Mouse (Mus musculus) adipocyte (in vitro differentiated cells): ENCODE measurements around the gene Samd14.
A peak's percentile ranks its signal among the peaks of the same experiment; 100 is the strongest.
"Not testable (repeated sequence)": the region's sequence is repeated elsewhere in the genome, so short reads cannot be mapped to it uniquely, and the experiment has no call there.

ENCODE experiments used
- DNase-seq: peaks from one replicate; pipeline ENCODE4 v3.0.0-alpha.2; 2016; ENCODE audit warnings: low spot score

The Samd14 gene

DNA sequence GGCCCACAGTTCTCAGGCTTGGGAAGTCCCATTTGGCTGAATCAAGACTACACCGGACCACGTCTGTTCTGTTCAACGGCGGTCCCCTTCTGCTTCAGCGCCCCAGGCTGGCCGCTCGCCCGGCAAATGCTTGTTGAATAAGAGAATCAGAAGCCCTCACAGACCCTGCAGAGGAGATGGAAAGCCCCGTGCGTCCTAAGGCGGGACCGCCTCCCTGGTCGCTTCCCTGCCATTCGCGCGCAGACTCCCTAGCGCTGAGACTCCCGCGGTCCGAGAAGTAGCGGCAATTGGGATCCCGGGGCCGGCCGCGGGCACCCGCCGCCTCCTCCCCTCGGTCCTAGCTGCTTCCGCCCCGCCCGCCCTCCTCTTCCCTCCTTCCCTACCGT, at the start of gene Samd14:
TSS of gene Samd14 (plus strand) at position 251 of the 386 bp plus-strand sequence.
- DNase-seq, result peak; percentile 70

DNA sequence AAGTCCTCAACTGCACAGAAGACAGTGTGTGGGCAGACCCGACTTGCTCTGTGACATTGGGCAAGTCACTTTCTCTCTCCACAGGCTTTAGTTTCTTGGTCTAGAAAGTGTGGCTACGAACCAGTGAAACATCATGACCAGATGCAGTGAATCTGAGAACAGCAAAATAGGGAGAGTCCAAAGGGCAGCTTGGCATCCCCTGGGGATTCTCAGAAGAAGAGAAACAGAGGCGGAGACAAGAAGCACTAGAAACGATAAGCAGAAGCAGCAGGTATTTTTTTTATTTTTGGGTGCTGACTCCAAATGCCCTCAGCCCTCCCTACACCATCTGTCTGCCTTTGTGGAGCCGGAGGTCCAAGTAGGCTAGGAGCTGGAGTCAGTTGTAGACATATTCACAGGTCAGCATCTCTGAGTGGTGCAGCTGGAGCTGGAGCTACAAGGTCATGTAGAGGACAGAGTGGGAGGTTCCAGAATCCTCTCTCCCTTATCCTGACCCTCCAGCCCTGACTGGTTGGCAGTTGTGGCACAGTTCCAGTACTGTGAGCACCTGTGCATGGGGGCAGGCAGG, 47.1 kb upstream of the Samd14 start:
- no peak for DNase-seq

DNA sequence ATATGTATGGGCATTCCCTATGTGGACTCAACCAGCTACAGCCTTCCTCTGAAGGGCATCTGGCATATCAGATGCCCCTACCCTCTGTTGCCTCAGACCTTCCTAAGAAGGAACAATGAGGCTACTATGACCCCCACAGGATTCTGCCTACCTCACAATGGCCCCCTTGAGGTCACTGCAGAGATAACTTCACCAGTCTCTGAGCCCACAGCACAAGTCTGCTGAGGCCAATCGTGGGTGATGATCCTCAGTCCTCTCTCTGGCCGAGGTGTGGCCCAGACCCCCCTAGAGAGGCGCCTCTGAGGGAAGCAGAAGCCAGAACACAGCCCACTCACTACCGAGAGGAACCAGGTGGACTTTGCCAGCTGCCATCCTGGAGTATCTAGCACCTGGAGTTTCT, 42.3 kb upstream of the Samd14 start, which contains the start of gene Hils1:
TSS of gene Hils1 (plus strand) at position 175 of the 400 bp plus-strand sequence.
- DNase-seq, result no peak

DNA sequence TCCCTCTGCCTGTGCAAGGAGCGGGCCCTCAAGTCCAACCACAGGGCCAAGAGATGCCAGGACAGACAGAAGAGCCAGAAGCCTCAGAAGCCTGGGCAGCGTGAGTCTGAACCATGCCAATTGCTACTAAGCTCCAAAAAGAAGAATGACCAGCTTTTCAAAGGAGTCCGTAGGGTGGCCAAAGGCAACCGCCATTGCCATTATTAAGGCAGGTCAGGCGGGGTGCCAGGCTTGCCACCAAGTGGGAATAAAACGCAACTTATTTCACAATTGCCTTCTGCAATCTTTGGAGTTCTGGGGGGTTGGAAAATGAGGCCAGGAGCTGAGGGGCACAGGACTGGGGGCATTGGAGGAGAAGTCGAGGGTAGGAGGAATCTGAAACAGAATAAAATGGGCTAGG, 41.5 kb upstream of the Samd14 start:
- DNase-seq, result no peak

DNA sequence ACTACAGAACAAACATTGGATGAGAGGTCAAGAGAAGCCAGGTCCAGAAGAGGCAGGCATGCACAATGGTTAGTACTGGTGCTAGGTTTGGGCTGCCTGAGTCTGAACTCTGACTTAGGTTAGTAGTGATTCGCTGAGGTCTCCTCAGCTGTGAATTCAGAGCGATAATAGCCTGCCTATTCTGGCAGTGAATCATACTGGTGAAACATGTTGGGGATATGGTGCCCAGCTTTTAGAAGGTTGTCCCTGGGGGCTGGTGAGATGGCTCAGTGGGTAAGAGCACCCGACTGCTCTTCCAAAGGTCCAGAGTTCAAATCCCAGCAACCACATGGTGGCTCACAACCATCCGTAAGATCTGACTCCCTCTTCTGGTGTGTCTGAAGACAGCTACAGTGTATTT, 40.0 kb upstream of the Samd14 start:
- DNase-seq, result not testable (repeated sequence)

DNA sequence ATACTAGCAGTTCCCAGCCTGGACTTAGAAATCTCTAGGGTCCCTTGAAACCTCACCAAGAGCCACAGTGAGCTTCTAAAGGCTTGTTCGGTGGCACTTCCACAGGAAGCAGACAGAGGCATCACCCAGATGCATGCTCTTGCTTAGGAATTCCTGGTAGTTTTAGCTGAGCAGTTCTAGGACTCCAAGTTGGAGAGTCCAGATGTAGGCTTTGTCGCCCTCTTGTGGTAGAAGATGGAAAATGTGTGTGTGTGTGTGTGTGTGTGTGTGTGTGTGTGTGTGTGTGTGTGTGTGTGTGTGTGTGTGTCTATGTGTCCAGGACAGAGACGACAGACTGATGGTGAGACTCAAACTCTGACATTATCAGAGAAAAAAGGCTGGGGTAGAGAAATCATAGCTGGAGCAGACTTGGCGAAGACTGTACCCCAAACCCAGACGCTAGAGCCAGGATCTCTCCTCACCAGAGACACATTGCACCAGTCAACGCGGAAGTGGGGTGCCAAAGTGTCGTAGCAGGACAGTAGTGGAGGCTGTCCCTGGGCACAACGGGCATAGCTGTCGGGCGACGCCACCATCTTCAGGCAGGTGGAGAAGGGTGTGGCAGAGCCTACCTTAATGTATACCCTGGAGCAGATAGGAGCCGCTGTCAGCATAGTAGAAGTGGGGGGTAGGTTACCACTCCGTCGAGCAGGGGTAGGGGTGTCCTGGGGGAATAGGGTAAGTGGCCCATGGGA, 39.3 kb upstream of the Samd14 start:
- peak; percentile 88 for DNase-seq

DNA sequence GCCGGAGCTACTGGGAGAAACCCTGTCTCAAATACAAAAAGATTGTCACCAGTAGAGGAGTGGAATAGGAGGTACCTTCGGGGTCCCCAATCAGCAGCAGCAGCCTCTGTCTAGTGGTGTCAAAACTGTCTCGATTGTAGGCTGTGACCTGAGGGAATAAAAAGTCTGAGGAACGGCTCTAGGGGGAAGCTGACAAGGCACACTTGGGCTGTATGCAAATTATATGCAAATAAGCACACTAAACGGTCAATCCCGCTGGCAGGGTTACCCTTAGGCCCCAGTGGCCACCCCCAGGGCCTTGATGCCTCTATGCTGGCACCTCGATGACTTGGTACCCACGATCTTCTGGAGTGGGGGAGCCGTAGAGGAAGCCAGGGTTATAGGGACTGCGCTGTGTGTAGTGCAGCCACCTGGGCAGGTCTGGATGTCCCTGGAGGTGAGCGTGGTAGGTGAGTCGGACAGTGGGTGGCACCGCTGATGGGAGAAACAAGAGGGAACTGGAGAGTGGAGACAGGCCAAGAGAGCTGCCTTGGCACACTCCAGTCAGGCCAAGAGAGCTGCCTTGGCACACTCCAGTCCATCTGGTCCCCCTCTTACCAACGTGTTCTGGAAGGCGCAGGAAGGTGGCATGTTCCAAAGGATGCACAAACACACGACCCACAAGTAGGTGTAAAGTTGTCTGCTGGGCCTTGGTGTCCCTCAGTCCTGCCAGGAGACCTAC, 37.6 kb upstream of the Samd14 start:
- no peak for DNase-seq

DNA sequence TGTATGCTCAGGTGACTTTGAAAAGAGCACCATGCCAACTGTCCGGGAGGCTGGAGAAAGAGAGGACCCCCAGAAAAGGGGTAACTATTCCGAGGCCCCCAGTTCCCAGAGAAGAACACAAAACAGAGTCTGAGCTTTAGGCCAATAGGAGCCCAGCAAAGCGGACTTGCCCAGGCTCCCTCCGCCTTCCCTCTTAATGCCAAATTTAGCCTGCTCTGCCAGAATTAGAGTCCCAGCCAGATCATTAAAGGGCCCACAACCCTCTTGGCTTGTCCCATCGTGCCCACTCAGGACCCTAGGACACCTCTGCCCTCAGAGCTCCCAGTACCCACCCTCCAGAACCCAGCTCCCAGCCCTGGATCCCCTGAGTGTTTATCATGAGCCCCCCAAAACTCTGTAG, 36.8 kb upstream of the Samd14 start:
- DNase-seq, result no peak

DNA sequence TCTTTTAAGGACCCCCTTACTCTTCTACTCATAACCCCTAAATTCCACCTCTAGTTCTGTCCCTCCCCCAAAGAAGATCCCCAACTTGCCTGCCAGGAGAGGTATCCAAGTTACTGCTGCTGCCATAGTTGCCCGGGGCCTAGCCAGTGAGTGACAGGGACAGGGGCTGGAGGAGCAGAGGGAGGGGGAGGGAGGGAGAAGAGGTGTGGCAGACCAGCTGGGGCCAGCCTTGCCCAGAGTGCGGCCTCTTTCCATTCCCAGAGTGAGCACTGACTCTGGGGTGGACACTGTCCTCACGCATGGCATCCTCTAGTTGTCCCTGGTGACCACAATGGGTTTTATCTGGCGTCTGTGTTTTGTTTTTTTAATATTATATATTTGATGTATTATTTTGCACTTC, 36.4 kb upstream of the Samd14 start:
- no peak for DNase-seq

DNA sequence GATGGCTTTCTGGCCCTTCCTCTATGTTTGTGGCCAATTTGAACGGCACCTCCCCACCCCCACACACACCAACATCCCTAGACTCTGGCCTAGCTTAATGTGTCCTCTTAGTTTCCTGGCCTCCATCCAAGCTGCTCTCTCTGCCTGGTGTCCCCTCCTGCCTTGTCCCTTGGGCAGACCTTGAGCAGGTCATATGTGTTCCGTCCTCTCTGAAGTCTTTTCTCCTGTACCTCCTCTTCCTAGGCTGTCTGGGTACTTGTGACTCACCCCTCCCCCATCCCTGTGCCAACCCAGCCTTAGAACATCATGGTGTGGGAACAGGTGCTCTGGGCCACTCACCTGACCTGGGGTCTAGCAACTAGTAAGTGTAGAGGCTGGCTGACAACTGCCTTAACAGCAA, 34.7 kb upstream of the Samd14 start:
- DNase-seq, result no peak

DNA sequence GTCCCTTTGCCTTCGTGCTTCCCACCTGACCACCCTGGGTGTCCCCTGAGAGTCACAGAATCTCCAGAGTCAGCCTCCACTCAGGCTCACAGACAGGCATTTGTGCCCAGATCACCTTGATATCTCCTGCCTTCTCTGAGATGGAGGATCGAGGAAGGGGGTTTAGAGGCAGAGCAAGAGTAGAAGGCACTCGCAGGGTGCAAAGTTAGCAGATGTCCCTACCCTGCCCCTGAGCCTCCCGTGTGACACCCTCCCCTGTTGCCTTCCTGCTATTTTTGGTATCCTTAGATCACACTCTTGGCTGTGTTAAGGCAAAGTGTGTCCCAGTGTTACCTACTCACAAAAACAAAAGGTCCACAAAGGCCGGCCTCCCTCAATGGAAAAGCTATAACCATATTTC, 33.5 kb upstream of the Samd14 start, which contains the start of gene Sgca:
TSS of gene Sgca (minus strand) at position 129 of the 400 bp plus-strand sequence.
- DNase-seq, result no peak

DNA sequence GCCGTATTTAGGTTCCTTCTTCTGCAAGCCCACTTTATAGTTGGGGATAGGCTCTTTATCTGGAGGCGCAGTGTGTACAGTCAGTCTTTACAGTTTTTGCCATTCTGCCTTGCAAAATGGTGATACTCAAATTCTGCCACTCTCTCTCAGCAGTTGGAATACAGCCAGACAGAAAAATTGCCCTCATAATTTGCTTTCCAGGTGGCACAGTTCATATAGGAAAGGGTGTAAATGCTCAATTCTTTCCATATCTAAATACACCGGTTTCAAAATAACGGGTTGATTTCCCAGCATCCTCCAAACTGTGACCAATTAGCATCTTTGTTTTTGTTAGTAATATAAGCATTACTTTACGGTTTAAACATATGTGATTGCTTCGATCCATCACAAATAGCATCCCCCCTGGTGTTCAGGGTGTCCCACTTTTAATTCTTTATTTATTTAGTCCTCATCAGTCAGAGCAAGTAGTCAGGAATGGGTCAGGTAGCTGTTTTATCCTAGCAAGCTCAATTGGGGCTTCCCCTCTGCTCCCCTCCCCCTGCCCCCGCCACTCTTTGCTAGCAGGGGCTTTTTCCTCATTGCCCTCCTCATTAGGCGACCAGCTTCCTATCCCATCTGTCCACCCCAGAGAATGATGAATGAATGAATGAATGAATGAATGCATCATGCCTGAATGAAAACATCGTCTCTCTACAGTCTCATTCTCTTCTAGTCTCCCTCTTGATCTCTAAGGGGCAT, 31.3 kb upstream of the Samd14 start:
- no peak for DNase-seq

DNA sequence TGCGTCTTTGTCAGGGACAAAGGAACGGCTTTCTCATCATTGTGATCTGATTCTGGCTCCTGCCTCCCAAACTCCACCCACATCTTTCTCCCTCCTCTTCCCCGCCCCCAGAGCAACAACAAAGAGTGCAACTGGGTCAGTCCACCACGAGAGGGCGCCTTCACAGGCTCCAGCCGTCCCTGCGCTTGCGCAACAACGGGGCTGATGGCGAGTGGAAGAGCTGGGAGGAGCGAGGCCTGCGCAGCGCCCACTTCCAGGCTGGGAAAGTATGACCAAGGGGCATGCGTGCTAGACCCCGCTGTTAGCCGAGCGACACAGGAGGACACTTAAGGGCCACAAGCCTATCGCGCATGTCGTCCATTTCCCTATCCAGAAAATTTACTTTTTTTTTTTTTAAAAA, 30.7 kb upstream of the Samd14 start:
- DNase-seq, result peak; percentile 99

DNA sequence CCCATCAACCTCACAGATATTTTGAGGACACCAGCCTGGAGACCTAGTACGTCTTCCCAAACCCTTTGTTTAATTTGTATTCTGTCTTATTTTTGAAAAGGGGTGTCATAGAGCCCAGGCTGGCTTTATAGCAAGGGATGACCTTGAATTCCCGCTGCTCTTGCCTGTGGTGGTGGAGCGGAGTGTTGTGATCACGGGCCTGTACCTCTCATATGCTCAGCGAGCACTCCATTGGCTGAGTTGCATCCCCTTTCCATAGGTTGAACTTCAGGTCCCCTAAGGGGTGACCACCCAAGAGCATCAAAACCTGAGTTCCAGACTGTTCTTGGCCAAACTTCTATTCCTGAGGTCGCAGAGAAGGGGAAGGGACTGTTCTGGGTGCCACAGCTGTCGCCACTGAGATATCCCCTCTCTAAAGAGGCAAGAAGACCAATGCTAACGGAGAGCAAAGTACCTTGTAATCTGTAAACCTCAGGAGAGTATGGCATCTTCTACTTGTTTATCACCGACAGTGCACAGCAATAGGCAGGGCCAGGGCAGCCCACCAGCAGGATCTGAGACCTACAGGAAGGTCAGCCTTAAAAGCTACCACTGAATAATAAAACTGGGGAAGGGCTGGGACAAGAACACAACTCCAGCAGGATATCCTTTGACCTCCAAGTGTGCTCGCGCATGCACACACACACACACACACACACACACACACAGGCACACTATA, 30.1 kb upstream of the Samd14 start:
- DNase-seq, result no peak

DNA sequence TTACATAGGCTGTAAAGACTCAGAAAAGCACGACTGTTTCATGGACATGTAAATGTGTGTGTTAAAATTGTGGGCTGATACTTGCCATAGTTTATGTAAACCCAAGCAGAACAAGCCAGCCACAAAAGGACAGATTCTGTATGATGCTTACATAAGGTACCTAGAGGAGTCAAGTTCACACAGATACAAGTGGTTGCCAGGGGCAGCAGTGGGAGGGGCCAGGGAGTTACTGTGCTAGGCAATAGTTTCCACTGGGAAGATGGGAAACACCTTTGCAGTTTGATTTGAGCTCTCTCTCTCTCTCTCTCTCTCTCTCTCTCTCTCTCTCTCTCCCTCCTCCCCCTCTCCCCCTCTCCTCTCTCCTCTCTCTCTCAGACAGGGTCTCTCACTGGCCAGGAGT, 24.5 kb upstream of the Samd14 start:
- no peak for DNase-seq

DNA sequence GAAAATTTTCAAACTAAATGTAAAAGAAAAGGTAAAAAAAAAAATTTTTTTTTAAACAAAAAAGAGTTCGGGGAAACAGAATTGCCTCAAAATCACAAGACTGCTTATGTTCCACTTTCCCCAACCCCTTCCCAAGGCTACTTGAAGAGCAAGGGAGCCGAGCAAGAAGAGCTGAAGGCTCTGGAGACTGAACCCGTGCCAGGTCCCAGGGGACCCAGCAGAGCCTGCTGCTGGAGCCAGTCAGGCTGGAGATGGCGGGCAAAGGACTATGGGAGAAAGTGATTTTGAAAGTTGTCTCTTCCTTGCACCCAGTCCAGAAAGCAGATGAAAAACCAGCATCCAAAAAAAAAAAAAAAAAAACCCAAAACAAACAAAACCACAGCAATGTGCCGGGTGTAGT, 23.9 kb upstream of the Samd14 start:
- peak; percentile 69 for DNase-seq

DNA sequence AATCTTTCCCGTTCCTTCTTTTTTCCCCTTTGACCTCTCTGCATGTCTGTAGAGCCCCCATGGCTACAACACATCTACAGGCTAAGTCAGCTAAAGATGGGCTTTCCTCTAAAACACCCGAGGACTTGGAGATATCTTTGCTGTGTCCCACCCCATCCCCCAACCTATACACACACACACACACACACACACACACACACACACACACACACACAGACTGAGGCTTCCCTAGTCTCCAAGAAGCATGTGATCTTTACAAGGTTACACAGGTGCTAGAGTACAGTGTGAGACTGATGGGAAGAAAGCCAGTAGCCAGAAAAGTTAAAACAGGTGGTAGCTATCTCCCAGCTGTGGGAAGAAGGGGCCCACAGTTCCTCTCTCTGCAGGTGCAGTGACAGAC, 23.2 kb upstream of the Samd14 start:
- DNase-seq, result no peak

DNA sequence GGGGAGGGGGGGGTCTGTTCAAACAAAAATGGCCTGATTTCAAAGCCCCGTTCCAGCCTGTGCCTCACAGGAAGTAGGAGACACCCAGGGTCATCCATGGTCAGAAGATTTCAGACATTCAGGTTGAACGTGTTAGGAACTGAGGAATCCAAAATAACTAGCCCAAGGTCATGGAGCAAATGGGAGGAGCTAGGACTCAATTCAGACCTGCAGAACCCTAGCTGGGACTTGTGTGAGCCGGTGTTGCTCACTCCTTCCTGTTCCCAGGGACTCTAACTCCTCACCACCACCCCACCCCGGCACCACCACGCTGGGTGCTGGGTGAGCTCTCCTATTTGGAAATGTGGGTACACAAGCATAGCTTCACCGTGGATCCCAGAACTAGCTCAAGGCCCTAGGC, 22.3 kb upstream of the Samd14 start:
- DNase-seq, result no peak

DNA sequence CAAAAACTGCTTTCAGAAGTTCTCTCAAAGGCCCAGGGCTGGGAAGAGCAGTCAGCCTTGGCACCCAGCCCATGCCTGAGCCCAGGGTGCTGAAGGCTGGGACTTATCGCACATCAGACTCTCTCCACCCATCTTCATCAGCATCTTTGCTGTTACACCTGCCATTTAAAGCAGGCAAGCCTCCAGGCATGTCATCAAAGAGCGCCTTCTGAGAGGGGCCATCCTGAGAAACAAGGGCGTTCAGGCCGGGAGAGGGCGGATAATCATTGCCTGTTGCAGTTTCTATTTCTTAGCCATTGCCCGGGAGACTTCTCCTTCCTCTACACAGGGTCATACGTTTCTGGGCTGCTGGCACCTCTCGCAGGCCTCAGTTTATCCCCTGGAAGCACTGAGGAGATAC, 21.8 kb upstream of the Samd14 start:
- DNase-seq, result peak; percentile 38

DNA sequence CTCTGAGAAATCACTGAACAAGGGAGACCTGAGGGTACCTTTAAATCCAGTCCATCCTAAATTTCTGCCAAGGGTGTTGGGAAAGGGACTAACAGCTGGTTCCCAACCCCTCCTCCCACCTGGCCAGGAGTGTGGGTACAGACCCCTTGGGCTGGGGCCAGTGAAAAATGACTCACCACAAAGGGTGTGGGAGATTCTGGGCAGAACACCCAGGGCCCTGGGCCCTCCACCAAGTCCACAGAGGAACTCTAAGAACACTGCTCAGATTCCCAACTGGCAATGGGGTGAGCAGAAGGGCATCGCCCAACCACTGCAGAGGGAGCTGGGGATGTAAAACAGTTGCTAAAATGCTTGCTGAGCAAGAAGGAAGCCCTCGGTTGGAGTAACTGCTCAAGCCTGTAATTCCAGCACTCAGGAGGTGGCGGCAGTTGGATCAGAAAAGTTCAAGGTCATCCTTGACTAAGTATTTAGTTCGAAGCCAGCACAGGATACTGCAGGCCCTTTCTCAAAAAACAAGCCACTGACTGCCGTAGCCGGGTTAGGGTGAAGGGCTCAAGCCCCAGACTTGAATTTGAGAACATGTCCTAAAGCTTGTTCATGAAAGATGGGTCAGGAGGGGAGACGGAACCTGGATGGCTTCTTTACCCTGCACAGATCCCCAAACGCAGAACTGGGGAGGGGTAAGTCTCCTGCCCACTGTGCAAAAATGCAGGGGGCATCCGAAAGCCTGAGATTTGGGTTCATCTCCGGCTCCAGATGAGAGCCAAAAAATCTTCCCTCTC, 20.7 kb upstream of the Samd14 start:
- peak; percentile 77 for DNase-seq

DNA sequence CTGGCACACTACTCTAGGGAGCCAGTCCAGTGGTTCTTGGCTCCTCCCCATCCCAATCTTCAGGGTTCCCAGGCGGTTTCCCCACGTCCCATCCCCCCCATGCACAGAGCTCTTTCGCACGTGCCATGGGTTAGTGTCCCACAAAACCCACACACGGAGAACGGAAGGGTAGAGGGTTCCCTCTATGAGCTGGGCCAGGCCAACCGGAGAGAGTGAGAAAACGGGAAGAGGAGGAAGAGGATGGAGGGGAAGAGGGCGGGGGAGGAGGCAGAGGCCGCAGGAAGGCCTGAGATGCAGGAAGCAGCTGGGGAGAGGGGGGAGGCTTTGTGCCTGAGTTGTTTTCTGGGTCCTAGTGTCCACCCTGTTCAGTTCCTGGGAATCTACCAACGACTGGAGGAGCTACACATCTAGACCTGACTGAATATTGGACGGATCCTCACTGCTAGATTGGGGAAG, 20.1 kb upstream of the Samd14 start:
- DNase-seq, result peak; percentile 97
